Mouse (Mus musculus) cerebral cortex, adult 2 months (tissue): ENCODE results near the gene Krt90.

Source experiments
- WGBS: fragments of 180-500 bp; shearing (Covaris S2); methylation state at CpG from one replicate; pipeline ENCODE4 v1.1.7; 2018; 5-methylcytosine and 5-hydroxymethylcytosine counted together

Krt90 gene

DNA sequence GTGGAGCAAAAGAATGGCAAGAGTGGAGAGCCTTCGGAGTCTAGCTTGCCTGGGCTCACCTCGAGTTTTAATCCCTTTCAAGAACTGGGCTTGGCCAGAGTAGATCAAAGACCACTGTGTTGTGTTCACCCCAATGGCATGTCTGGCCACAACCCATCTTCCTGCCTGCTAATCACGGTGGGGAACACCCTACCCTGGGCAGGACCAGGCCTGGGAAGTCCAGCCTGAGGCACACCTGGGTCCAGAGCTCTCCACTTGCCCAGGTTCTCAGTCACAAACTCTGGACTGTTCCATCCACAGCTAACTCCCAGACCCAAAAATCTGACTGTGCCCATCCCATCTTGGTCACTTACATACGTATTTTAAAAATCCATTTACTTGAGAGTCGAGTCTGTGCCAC is at the start of gene Krt90:
Krt90 (minus strand) TSS at position 101 of the 400 bp plus-strand sequence.
- 64% methylated on average over 5 of the region's 5 CpGs for WGBS

DNA sequence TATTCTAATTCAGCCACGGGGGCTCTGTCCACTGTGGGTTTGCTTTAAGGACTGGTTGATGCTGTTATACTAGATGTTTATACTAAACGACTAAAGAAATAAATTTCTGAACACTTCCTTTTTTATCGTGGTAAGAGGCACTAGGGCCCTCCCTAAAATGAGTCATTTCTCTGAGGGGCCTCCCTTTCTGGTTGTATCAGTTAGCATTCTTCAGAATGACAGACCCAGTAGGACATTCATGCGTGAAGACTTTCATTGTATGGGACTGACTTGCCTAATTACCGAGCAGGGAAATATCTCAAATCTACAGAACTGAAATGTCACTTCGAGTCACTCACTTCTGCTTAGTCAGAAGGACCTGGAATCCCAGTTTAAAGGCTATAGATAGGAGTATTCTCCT is 36.4 kb upstream of the Krt90 start:
- WGBS, result 76% methylated on average over 6 of the region's 6 CpGs

DNA sequence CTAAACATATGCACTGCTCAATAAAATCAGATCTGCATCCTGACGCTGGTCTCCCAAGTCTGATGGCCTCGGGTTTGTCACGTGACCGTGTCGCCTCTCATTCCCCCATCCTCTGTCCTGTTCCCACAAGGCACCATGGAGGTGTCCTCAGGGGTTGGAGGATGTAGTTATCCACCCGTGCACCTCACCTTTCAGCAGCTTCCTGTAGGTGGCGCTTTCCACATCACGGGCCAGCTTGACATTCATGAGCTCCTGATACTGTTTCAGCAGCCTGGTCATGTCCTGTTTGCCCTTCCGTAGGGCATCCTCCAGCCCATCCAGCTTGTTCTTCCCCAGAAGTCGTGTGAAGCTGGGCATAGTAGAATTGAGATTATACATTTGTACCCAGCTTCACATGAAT is 25.5 kb upstream of the Krt90 start:
- WGBS, result 86% methylated on average over 10 of the region's 10 CpGs

DNA sequence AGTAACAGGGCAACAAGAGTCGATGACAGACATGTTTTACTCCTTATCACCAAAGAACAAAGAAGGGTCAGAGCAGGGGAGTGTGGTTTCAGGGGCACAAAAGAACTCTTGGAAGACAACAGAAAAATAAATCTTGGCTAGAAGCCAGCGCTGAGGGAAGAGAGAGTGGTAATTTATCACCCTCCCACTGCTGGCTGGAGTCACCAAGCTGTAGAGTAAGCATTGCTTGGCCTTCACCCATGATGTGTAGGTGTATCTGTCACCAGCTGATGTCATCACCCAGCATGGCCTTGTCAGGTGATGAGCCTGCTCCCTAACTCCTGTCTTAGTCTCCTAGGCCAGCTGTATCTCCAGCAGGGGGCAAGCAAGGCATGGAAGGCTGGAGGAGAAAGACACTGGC is 21.7 kb upstream of the Krt90 start:
- 51% methylated on average over 2 of the region's 2 CpGs for WGBS

DNA sequence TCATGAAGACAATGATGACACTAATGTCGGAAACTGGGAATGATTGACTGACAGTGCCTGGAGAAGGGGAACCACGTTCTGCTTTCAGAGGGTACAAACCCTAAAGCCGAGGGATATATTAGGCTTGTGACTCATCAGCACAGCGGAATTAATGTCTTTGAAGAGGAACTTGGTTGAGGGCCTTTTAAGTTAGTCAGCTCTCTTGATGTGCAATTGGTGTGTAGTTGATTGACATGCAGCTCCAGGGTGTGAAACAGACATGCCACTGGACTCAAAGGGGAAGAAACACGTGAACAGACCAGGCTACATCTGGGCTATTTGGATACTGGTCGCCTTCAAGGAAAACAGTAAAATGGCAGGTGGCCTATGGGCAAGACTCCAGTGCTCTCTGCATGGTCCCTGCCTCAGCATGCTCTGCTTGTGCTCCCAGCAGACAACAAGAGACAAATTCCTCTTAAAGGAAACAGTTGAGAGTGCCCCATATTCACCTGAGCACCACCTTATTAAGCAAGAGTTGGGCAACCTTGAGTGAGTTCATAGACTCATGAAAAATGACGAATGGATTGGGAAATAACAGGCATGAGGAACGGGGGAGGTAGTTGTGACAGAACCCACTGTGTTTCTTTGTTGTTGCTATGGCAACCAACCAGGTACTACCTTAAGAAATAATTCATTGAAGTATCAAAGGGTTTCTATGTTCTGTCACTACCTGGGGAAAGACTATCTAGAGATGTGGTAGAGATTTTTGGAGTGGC is 20.6 kb upstream of the Krt90 start:
- 73% methylated on average over 8 of the region's 8 CpGs for WGBS

DNA sequence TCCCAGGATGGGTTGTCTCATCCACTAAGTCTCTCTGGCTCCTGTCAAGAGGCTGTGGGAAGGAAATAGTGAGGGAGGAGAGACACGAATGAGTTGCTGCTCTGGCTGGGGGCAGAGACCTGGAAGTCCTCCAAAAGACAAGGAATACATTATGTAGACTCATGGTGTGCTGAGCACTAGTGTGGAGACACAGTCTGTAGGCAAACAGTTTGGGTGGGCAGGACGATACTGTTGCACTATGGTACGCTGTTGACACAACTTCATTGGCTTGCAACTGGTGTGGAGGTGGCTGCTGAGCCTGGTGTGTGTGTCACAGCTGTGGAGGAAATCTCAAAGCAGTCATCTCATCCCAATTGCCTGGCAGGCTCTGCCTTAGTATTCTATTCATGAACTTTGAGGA is 19.0 kb upstream of the Krt90 start:
- 49% methylated on average over 3 of the region's 3 CpGs for WGBS

DNA sequence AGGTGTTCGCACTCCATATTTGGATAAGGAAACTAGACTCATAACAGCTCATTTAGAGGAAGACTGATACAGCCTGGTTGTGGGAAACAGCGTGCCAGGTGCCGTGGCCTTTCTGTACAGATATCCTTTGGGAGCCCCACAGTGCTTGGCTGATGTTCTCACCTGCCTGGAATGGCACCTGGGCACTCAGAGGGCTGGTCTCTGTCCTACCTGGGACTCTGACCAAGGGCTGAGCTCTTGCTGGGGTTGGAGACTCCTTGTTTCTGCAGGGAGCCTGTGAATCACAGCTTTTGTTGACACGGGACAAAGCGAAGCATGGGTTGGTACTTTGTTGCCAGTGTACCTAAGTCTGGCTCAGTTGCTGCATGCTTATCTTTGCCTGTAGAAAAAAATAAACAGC is 12.8 kb upstream of the Krt90 start:
- WGBS, result 72% methylated on average over 5 of the region's 5 CpGs

DNA sequence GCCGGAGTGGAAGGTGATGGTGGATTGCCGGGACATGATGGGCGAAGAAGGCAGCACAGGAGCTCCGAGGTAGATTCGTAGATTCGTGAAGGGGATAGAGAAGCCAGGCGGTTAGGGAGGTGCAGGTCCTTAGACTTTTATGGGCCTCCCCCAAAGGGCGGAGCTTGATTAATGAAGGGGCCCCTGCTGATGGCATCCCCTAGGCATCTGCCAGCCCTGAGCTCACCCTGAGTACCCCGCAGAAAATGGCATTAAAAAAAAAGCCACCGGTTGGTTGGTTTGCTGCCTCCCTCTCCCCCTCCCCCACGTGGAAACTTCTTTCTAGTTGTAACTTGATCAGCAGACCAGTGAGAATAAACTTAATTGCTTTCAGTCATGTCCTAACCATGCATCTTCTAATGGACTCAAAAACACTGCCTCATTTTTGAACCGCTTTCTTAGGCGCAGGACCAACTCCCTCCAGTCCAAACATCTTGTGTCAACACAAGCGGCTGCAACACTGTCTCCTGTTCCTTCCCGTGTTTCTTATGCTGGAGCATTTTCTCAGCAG is 11.1 kb upstream of the Krt90 start, which contains the start of gene Krt75:
Krt75 (minus strand) TSS at position 109 of the 550 bp plus-strand sequence.
- WGBS, result 72% methylated on average over 15 of the region's 15 CpGs

DNA sequence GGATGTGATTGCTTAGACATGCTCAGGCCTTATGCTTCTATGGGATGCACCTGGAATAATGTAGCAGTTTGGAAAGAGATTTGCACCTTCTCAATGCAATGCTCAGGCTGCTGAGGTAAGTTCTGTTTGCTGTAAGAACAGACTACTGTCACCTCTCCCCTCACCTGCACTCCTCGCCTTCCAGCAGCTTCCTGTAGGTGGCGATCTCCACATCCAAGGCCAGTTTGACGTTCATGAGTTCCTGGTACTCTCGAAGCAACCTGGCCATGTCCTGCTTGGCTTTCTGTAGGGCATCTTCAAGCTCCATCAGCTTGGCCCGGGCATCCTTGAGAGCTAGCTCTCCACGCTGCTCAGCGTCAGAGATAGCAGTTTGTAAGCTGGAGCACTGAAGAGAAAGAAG is 5.0 kb upstream of the Krt90 start:
- WGBS, result 54% methylated on average over 7 of the region's 7 CpGs

DNA sequence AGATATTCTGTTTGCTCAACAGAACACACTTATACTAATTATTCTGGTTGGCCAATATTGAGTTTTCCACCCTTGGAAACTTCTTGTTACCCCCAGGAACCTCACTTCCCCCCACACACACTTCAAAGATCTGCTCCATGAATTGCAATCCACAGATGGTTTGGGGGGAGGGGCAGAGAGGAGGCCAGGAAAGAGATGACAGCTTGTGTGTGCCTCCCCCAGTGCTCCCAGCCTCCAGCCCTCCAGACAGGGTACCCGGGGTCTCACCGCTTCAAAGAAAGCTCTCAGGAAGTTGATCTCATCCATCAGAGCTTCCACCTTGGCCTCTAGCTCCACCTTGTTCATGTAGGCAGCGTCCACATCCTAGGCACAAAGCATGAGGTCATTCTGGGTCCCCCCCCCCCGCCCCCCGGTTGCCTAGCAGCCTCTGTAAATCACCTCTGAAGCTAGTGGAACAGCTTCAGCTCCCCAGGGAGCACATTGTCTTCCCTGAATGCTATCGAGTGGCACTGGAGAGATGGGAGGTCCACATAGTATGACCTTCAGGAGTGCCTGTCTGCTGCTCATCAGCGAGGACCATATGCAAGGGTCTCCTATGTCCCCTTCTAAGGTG is 4.6 kb downstream of the Krt90 start:
- 32% methylated on average over 7 of the region's 7 CpGs for WGBS

DNA sequence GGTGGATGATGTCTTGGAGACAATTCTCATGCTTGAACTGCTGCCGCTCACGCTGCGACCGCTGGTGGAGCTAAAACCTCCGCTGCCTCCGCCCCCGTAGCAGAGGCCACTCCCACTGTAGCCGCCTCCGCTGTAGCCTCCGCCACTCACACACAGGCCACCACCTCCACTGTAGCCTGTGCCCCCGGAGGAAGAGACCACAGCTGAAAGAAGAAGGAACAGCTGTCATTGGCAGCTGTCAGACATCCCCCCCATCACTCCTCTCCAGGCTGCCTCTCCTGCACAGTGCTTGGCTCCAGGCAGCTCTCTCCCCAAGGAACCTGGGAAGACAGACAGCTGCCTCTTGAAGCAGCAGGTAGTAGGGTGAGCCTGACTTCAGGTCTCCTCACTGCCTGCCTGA is 9.6 kb downstream of the Krt90 start:
- WGBS, result 4% methylated on average over 11 of the region's 11 CpGs

DNA sequence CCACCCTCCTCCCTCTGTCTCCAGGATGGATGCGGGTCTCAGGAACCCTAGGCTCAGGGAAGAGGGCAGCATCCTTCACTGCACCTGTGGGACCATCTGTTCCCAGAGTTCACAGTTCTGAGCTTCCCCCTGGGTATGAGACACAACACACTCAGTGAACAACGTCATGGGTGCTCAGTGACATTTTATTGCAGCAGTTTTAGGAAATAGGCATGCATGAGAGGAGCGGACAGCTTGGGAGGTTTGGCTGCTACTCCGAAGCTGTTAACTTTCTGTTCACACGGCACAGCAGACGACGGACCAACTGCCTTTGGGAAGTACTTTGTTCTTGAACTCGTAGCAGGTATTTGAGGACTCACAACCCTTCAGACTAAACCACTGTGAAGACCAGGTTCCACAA is 10.6 kb downstream of the Krt90 start:
- 50% methylated on average over 8 of the region's 8 CpGs for WGBS

DNA sequence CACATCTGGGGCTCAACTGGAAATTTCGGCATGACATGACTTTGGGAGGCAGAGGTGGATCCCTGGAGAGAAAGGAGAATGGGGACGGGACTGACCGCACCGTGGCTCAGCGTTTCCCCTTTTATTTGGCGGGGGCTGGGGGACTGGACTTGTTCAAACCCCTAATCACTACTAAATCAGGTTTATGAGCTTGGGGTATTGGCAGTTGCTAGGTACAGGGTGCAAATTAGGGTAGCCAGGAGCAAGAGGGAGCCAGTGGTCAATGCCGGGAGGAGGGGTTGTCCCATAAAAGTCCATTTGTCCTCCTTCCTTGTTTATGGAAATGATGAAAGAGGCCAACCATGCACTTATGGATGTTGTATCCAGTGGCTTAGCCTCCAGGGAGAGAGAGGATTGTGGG is 12.2 kb downstream of the Krt90 start, which contains the start of gene Krt82:
Krt82 (minus strand) TSS at position 101 of the 400 bp plus-strand sequence.
- 88% methylated on average over 7 of the region's 7 CpGs for WGBS

DNA sequence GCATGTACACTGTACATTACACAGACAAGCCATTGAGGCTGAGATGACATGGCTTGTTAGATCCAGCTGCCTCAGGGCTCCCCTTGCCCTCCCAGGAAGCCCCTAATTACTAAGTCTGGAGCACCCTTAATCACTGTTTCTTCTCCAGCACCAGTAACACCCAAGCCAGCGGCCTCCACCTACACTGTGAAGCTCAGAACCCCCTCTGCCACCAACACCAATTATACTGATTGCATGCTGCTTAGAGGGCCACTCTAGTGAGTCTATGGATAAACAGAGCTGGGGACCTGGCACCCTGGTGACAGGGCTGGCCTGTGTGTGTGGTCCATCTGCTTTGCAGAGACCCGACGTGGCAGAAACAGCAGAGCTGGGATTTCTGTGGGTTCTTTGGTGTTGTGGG is 18.3 kb downstream of the Krt90 start:
- 78% methylated on average over 3 of the region's 3 CpGs for WGBS

DNA sequence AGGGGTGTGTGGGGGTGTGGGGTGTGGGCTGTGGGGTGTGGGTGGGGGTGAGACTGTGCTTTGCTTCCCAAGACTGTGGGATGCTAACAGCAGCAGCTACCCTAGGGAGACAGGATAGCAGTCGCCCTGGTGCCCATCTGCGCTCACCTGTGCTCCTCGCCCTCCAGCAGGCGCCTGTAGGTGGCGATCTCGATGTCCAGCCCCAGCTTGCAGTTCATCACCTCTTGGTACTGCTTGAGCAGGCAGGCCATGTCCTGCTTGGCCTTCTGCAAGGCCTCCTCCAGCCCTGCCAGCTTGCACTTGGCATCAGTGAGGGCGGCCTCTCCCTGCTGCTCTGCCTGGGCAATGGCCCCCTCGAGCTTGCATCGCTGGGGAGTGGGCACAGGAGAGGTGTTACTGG is 20.2 kb downstream of the Krt90 start:
- 66% methylated on average over 9 of the region's 9 CpGs for WGBS

DNA sequence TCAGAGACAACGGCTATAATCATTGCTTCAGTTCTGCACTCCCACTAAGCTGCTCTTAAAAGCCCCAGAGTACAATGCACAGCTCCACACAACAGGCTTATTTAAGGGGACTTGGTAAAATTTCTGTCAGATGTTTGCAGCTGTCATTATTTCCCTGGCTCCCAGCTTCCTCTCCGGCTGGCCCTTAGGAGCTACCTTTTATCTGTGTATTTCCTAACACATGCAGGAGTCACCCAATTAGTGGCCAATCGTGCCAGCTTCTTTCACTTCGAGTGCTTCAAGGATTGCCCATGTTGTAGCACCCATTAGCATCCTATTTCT is 24.2 kb downstream of the Krt90 start:
- 56% methylated on average over 4 of the region's 4 CpGs for WGBS

DNA sequence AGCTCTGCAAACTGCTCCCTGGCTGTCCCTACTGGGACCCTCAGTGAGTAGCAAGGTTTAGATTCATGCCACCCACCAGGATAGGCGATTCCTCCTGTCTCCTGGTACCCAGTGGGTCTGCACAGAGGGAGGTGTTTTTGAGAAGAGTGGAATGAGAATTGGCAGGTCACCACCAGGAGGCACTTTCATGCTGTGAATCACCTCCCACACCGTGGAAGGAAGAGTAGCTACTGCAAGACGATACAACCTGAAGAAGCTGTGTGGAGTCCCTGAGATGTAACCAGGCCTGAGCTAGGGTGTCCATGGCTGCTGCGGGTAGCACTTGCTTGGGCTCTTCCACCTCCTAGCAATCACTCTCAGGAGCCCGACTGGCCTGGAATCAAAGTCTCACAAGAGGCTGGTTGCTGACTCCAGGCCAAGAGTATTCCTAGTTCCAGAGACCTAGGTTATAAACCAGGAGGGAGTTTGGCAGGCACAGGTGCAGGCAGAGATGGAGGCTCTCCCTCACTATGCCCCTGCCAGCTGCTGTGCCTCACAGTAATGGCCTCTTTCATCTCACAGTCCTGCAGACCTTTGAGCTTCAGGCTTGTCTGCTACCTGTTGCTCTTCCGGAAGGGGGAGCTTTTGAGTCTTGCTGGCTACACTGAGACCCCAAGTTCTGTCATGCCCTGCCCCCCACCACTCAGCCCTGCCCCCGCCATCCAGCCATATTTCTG is 24.7 kb downstream of the Krt90 start:
- WGBS, result 43% methylated on average over 7 of the region's 7 CpGs

DNA sequence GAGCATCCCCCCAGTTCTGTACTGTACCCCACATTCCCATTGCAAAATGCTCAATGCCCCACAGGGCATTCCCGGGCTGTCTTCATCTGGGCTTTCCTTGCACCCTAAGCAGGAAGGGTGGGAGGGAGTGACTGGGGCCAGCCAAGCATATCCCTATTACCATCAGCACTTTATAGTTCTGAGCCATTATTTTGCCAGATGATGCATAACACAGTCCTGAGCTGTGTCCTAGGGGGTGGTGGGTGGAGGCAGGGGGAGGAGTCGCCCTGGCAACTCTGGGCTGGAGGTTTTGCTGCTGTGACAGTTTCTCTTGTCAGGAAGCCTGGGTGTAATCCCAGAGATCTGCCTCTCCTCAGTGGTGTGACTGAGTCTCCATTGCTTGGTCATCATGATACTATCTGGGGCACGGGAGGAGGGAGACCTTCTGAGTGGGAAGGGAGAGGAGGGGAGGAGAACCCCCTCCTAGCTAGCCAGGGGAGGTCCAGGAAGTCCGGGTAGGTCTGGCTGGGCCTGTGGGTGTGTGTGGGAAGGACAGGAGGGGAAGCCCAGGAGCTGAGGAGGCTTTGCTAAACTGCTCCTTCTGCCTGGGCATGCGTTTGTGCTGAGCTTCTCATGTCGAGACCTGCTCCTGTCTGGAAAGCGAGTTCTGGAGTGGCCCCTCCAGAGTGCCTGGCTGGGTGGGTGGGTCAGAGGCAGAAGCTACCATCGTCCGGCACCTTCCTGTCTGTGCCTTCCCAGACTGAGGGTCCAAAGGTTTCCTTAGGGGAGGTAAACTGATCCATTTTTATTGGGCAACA is 26.5 kb downstream of the Krt90 start:
- WGBS, result 53% methylated on average over 9 of the region's 9 CpGs

DNA sequence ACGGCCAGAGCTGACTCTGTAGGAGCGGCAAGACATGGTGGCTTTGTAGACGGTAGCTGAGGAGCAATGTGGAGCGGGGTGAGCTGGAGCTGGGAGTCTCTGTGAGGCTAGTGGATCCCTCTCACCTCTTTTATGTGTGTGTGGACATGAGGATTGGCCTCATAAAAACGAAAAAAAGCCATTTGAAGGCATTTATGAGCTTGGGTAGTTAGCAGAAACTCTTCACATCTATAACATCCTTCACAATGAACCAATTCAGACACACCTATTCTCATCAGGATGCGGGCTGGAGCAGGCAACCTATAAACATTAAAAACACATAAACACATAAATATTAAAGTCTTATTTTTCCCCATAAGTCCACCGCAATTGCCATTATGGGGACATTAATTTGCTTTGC is 30.0 kb downstream of the Krt90 start, which contains the start of gene Krt84:
Krt84 (minus strand) TSS at position 101 of the 400 bp plus-strand sequence.
- WGBS, result 90% methylated on average over 7 of the region's 7 CpGs

DNA sequence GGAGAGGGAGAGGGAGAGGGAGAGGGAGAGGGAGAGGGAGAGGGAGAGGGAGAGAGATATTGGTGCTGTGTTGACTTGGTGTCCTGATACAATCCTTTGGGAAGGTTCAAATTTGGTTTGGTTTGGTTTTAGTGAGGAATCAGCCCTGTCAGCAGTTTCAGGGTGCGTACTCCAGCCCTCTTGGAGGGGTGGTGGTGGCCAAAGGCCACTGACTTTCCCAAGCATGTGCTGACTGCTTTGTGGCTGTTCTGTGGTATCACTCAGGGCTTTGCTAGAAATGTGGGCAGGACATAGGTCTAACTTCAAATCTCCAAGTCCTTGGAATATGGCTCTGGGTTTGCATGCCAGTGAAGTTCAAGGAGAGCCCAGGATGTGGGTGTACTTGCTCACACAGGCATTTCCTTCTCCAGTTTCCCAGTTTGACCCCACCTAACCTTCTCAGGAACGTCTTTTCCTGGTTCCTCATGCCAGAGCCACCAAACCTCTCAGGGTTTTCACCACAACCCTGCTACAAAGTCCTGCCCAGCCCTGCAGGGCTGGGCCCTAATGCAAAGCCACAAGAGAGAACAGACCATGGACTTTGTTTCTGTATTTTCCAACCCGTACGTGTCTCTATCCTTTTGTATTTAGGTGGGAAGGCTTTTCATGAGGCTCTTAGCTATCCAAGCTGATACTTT is 40.1 kb downstream of the Krt90 start:
- WGBS, result 82% methylated on average over 4 of the region's 4 CpGs

DNA sequence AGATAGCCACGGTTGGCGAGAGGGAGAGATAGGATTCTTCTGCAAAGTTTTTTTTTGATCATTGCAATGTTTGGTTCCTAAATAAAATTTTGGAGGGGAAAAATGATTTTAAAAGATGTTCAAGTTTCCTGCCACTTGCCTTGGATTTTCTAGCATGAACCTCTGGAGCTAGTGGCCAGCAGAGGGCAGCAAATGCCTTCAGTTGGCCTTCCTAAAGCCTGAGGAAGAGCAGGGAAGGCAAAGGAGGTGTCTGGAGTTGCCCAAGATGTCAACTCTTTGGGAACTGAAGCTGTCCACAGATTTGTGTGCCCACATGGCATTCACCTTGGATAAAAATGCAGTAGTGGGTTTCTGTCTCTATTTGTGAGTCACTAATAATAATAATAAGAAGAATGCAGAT is 43.0 kb downstream of the Krt90 start:
- 15% methylated on average over 2 of the region's 2 CpGs for WGBS
